Mouse (Mus musculus) lung, postnatal 0 days (tissue): ENCODE data around the gene Gm17268.

ENCODE experiments used
- CTCF ChIP-seq: IDR thresholded peaks from 2 replicates; pipeline ENCODE4 v1.5.1; 2016; ENCODE audit warnings: antibody characterized with exemption, mild to moderate bottlenecking
- EP300 ChIP-seq: IDR thresholded peaks from 2 replicates; pipeline ENCODE4 v1.6.1; 2016; ENCODE audit warnings: antibody characterized with exemption, mild to moderate bottlenecking, control low read depth

GRCm38 (mm10) chr11:81983146-81983545 lies 55.2 kb downstream of the Gm17268 start:
- peak; percentile 73 for TF ChIP-seq CTCF
- TF ChIP-seq EP300 = no peak
